Mouse (Mus musculus): ENCODE results near the gene Alcam. TPM values are rescaled to one million over a fixed set of nuclear protein-coding genes. Genes with fewer than 3 reads are reported as not detected.

Alcam gene
- polyA plus RNA-seq, 1 experiment from 2014 or later: 61.2 TPM

- H3K4me3 ChIP-seq (replicated peaks; ENCODE audit: low read length): peak overlapping the region; percentile 90
- ATAC-seq (ENCODE audit: insufficient read depth, low FRiP score): no peak
- H3K27ac ChIP-seq (ENCODE audit: low read length): peak overlapping the region; percentile 82
- H3K9ac ChIP-seq (ENCODE audit: low read length): peak overlapping the region; percentile 74
- H3K36me3 ChIP-seq (ENCODE audit: control insufficient read depth, insufficient read depth, low read length): no peaks in the 10 kb centered on the region
- H3K4me2 ChIP-seq (ENCODE audit: low read depth, low read length): peak overlapping the region; percentile 94
- WGBS: 12% methylated on average over 3 of the region's 3 CpGs
- H3K4me1 ChIP-seq (ENCODE audit: control insufficient read depth, insufficient read depth, low read length): no peaks in the 10 kb centered on the region; the same call in 1 of the 2 replicates
- no peaks in the 10 kb centered on the region for H3K9me3 ChIP-seq (replicated peaks; ENCODE audit: control insufficient read depth, low read length)
- H3K27me3 ChIP-seq (ENCODE audit: control insufficient read depth, insufficient read depth, low read length): no peaks in the 10 kb centered on the region
Observed at GRCm38 (mm10) chr16:52449889-52450244, 4.0 kb downstream of the Alcam start.

- Histone ChIP-seq H3K27ac (ENCODE audit: low read length) (no peak overlapping the region), H3K27me3 (ENCODE audit: control insufficient read depth, insufficient read depth, low read length) (no peaks in the 10 kb centered on the region), H3K9me3 (replicated peaks; ENCODE audit: control insufficient read depth, low read length) (no peaks in the 10 kb centered on the region), H3K9ac (ENCODE audit: low read length) (no peak overlapping the region), H3K36me3 (ENCODE audit: control insufficient read depth, insufficient read depth, low read length) (no peaks in the 10 kb centered on the region), H3K4me2 (ENCODE audit: low read depth, low read length) (no peak overlapping the region), H3K4me3 (replicated peaks; ENCODE audit: low read length) (no peak overlapping the region), H3K4me1 (ENCODE audit: control insufficient read depth, insufficient read depth, low read length) (no peaks in the 10 kb centered on the region; the same call in 1 of the 2 replicates)
- WGBS: 84% methylated on average over 3 of the region's 3 CpGs
- no peak for ATAC-seq (ENCODE audit: insufficient read depth, low FRiP score)
Observed at GRCm38 (mm10) chr16:52445984-52446383, 7.9 kb downstream of the Alcam start.

GRCm38 (mm10) chr16:52443635-52444505 is 10.0 kb downstream of the Alcam start:
- H3K27ac ChIP-seq (ENCODE audit: low read length): no peak overlapping the region
- no peak overlapping the region for H3K4me2 ChIP-seq (ENCODE audit: low read depth, low read length)
- H3K9ac ChIP-seq (ENCODE audit: low read length): no peak overlapping the region
- H3K36me3 ChIP-seq (ENCODE audit: control insufficient read depth, insufficient read depth, low read length): no peaks in the 10 kb centered on the region
- no peaks in the 10 kb centered on the region for H3K9me3 ChIP-seq (replicated peaks; ENCODE audit: control insufficient read depth, low read length)
- H3K27me3 ChIP-seq (ENCODE audit: control insufficient read depth, insufficient read depth, low read length): no peaks in the 10 kb centered on the region
- no peak for ATAC-seq (ENCODE audit: insufficient read depth, low FRiP score)
- H3K4me3 ChIP-seq (replicated peaks; ENCODE audit: low read length): no peak overlapping the region
- WGBS: 29% methylated on average over 9 of the region's 9 CpGs
- H3K4me1 ChIP-seq (ENCODE audit: control insufficient read depth, insufficient read depth, low read length): no peaks in the 10 kb centered on the region

GRCm38 (mm10) chr16:52443055-52443454 is 10.8 kb downstream of the Alcam start:
- H3K4me1 ChIP-seq (ENCODE audit: control insufficient read depth, insufficient read depth, low read length): no peaks in the 10 kb centered on the region
- no peak overlapping the region for H3K27ac ChIP-seq (ENCODE audit: low read length)
- no peaks in the 10 kb centered on the region for H3K27me3 ChIP-seq (ENCODE audit: control insufficient read depth, insufficient read depth, low read length)
- H3K9me3 ChIP-seq (replicated peaks; ENCODE audit: control insufficient read depth, low read length): no peaks in the 10 kb centered on the region
- H3K36me3 ChIP-seq (ENCODE audit: control insufficient read depth, insufficient read depth, low read length): no peaks in the 10 kb centered on the region
- H3K9ac ChIP-seq (ENCODE audit: low read length): no peak overlapping the region
- no peak overlapping the region for H3K4me2 ChIP-seq (ENCODE audit: low read depth, low read length)
- WGBS: 65% methylated on average over 1 of the region's 1 CpGs
- ATAC-seq (ENCODE audit: insufficient read depth, low FRiP score): no peak
- H3K4me3 ChIP-seq (replicated peaks; ENCODE audit: low read length): no peak overlapping the region

GRCm38 (mm10) chr16:52439600-52439999 is 14.3 kb downstream of the Alcam start:
- no peaks in the 10 kb centered on the region for H3K4me1 ChIP-seq (ENCODE audit: control insufficient read depth, insufficient read depth, low read length)
- ATAC-seq (ENCODE audit: insufficient read depth, low FRiP score): no peak
- no peaks in the 10 kb centered on the region for H3K9me3 ChIP-seq (replicated peaks; ENCODE audit: control insufficient read depth, low read length)
- no peaks in the 10 kb centered on the region for H3K36me3 ChIP-seq (ENCODE audit: control insufficient read depth, insufficient read depth, low read length)
- no peak overlapping the region for H3K9ac ChIP-seq (ENCODE audit: low read length)
- no peaks in the 10 kb centered on the region for H3K27me3 ChIP-seq (ENCODE audit: control insufficient read depth, insufficient read depth, low read length)
- H3K27ac ChIP-seq (ENCODE audit: low read length): peak overlapping the region; percentile 48; the same call in 1 of the 2 replicates
- no peak overlapping the region for H3K4me3 ChIP-seq (replicated peaks; ENCODE audit: low read length)
- no peak overlapping the region for H3K4me2 ChIP-seq (ENCODE audit: low read depth, low read length)

- H3K9ac ChIP-seq (ENCODE audit: low read length): no peak overlapping the region
- no peaks in the 10 kb centered on the region; the same call in 1 of the 2 replicates for H3K4me1 ChIP-seq (ENCODE audit: control insufficient read depth, insufficient read depth, low read length)
- H3K4me2 ChIP-seq (ENCODE audit: low read depth, low read length): 0 out of 2 replicates have a peak overlapping the region, but pooled peaks have one; percentile 21
- H3K36me3 ChIP-seq (ENCODE audit: control insufficient read depth, insufficient read depth, low read length): no peaks in the 10 kb centered on the region
- ATAC-seq (ENCODE audit: insufficient read depth, low FRiP score): no peak
- H3K9me3 ChIP-seq (replicated peaks; ENCODE audit: control insufficient read depth, low read length): no peaks in the 10 kb centered on the region
- 55% methylated on average over 6 of the region's 6 CpGs for WGBS
- H3K27ac ChIP-seq (ENCODE audit: low read length): peak overlapping the region; percentile 11; the same call in 1 of the 2 replicates
- no peaks in the 10 kb centered on the region for H3K27me3 ChIP-seq (ENCODE audit: control insufficient read depth, insufficient read depth, low read length)
- H3K4me3 ChIP-seq (replicated peaks; ENCODE audit: low read length): no peak overlapping the region
Observed at GRCm38 (mm10) chr16:52439007-52439406, 14.9 kb downstream of the Alcam start.

GRCm38 (mm10) chr16:52438216-52438904 is 15.5 kb downstream of the Alcam start:
- 28% methylated on average over 6 of the region's 6 CpGs for WGBS
- Histone ChIP-seq H3K9ac (ENCODE audit: low read length) (no peak overlapping the region), H3K4me2 (ENCODE audit: low read depth, low read length) (peak overlapping the region; percentile 21; the same call in 1 of the 2 replicates), H3K4me3 (replicated peaks; ENCODE audit: low read length) (no peak overlapping the region), H3K36me3 (ENCODE audit: control insufficient read depth, insufficient read depth, low read length) (no peaks in the 10 kb centered on the region), H3K27ac (ENCODE audit: low read length) (0 out of 2 replicates have a peak overlapping the region, but pooled peaks have one; percentile 11), H3K4me1 (ENCODE audit: control insufficient read depth, insufficient read depth, low read length) (no peaks in the 10 kb centered on the region; the same call in 1 of the 2 replicates), H3K9me3 (replicated peaks; ENCODE audit: control insufficient read depth, low read length) (no peaks in the 10 kb centered on the region), H3K27me3 (ENCODE audit: control insufficient read depth, insufficient read depth, low read length) (no peaks in the 10 kb centered on the region)
- peak; percentile 68; the same call in 1 of the 2 replicates for ATAC-seq (ENCODE audit: insufficient read depth, low FRiP score)

- Histone ChIP-seq H3K4me3 (replicated peaks; ENCODE audit: low read length) (no peak overlapping the region), H3K9me3 (replicated peaks; ENCODE audit: control insufficient read depth, low read length) (no peaks in the 10 kb centered on the region), H3K27ac (ENCODE audit: low read length) (no peak overlapping the region), H3K27me3 (ENCODE audit: control insufficient read depth, insufficient read depth, low read length) (no peaks in the 10 kb centered on the region), H3K36me3 (ENCODE audit: control insufficient read depth, insufficient read depth, low read length) (no peaks in the 10 kb centered on the region), H3K4me2 (ENCODE audit: low read depth, low read length) (no peak overlapping the region; the same call in 1 of the 2 replicates), H3K4me1 (ENCODE audit: control insufficient read depth, insufficient read depth, low read length) (peaks cover 5% of the 10 kb centered on the region; the same call in 1 of the 2 replicates), H3K9ac (ENCODE audit: low read length) (0 out of 2 replicates have a peak overlapping the region, but pooled peaks have one; percentile 12)
- ATAC-seq (ENCODE audit: insufficient read depth, low FRiP score): no peak
- 38% methylated on average over 11 of the region's 11 CpGs for WGBS
Observed at GRCm38 (mm10) chr16:52433189-52433588, 20.7 kb downstream of the Alcam start.

GRCm38 (mm10) chr16:52432072-52432471 is 21.8 kb downstream of the Alcam start:
- Histone ChIP-seq H3K27ac (ENCODE audit: low read length) (no peak overlapping the region), H3K4me1 (ENCODE audit: control insufficient read depth, insufficient read depth, low read length) (peaks cover 5% of the 10 kb centered on the region; the same call in 1 of the 2 replicates), H3K4me3 (replicated peaks; ENCODE audit: low read length) (no peak overlapping the region), H3K36me3 (ENCODE audit: control insufficient read depth, insufficient read depth, low read length) (no peaks in the 10 kb centered on the region), H3K9me3 (replicated peaks; ENCODE audit: control insufficient read depth, low read length) (no peaks in the 10 kb centered on the region), H3K4me2 (ENCODE audit: low read depth, low read length) (no peak overlapping the region), H3K9ac (ENCODE audit: low read length) (no peak overlapping the region), H3K27me3 (ENCODE audit: control insufficient read depth, insufficient read depth, low read length) (no peaks in the 10 kb centered on the region)
- ATAC-seq (ENCODE audit: insufficient read depth, low FRiP score): no peak
- 37% methylated on average over 1 of the region's 1 CpGs for WGBS
